Mouse (Mus musculus) kidney, postnatal 14 days (tissue): ENCODE results near the gene Zfp467.

ENCODE experiments used
- DNase-seq: peaks from one replicate; pipeline ENCODE4 v3.0.0; 2022; ENCODE audit warnings: mixed read lengths

Gene Zfp467

GRCm38 (mm10) chr6:48409726-48410343 lies 35.8 kb downstream of the Zfp467 start:
- no peak for DNase-seq

GRCm38 (mm10) chr6:48404071-48404470 lies 41.6 kb downstream of the Zfp467 start:
- no peak for DNase-seq

- peak; percentile 38 for DNase-seq
These were observed 45.7 kb downstream of the Zfp467 start for GRCm38 (mm10) chr6:48399906-48400305.

GRCm38 (mm10) chr6:48397336-48397735 lies 48.3 kb downstream of the Zfp467 start:
- no peak for DNase-seq

GRCm38 (mm10) chr6:48396686-48397085 lies 48.9 kb downstream of the Zfp467 start:
- DNase-seq: no peak

- DNase-seq: no peak
These were observed 49.5 kb downstream of the Zfp467 start for GRCm38 (mm10) chr6:48396008-48396595.

GRCm38 (mm10) chr6:48395105-48396007 lies 50.3 kb downstream of the Zfp467 start, which contains the start of gene Krba1:
Gene Krba1, plus strand, starts transcription at chr6:48395586.
- DNase-seq: peak; percentile 91

GRCm38 (mm10) chr6:48393811-48394210 lies 51.8 kb downstream of the Zfp467 start:
- no peak for DNase-seq

GRCm38 (mm10) chr6:48388221-48388620 lies 57.4 kb downstream of the Zfp467 start:
- DNase-seq: no peak
